Mouse (Mus musculus): ENCODE results near the gene Dab2ip.

The Dab2ip gene

DNA sequence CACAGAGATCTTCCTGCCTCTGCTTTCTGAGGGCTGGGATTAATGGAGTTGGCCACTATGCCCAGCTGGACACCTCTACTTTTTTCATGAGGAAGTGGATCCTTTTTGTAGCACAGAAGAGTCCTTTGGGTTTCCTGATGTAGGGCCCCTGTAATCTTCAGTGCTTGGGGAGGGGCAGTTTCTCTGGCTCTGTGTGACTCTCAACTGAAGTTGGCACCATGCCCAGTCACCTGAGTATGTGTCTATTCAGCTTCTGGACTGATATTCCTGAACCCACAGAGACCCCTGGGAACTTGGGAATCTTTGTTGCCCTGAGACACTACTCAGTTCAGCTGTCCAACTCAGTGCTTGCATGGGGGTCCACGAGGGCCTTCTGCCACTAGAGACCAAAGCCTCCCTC, 37.0 kb downstream of the Dab2ip start:
- DNase-seq (ENCODE audit: low read depth, low spot score) = no peak

- DNase-seq (ENCODE audit: low read depth, low spot score) = no peak
These were observed 37.7 kb downstream of the Dab2ip start for GRCm38 (mm10) chr2:35595718-35596117.

DNA sequence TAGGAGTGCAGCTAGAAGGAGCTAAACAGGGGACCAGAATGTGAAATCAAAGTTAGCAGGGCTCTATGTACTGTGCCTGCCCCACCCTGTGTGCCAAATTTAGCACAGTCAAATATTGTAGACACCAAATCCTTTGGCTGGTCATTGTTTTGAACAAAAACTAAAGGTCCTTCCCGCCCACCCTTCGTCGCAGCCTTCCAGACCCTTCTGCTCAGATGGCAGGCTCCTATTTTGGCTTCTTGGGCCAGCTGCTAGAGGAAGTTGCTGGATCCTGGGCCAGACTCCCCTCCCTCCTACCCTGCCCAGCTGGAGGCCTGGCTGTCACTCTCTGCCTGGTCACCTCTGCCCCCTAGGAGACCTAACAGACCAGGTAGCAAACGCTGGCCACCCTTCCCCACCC, 38.7 kb downstream of the Dab2ip start:
- DNase-seq (ENCODE audit: low read depth, low spot score) = no peak

DNA sequence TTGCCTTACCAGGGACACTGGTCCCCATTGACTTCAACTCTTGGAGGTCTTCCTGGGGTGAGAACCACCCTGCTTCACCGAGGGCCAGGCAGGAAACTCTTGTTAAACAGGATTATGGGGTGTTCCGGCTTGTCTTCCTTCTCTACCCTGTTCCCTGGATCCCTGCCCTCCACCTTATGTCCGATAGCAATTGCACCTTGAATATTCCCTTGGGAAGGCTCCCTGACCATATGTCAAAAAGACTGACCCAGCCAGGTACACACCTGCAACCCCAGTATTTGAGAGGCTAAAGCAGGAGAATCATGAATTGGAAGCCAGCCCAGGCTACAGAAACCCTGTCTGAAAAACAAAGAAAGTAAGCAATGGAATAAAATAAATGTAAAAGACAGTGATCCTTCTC, 40.8 kb downstream of the Dab2ip start:
- no peak for DNase-seq (ENCODE audit: low read depth, low spot score)

DNA sequence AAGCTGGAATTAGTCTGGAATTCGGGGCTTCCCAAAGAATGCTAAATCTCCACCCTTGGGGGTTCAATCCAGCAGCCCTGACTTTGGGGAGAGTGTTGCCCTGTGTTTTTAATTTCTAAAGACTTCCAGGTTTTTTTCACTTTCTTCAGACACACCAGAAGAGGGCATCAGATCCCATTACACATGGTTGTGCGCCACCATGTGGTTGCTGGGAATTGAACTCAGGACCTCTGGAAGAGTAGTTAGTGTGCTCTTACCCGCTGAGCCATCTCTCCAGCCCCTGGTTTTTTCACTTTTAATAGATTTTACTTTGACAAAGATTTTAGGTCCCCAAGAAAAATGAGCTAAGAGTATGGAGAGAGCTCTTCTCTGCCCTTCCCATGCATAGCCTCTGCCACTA, 43.6 kb downstream of the Dab2ip start:
- no peak for DNase-seq (ENCODE audit: low read depth, low spot score)

DNA sequence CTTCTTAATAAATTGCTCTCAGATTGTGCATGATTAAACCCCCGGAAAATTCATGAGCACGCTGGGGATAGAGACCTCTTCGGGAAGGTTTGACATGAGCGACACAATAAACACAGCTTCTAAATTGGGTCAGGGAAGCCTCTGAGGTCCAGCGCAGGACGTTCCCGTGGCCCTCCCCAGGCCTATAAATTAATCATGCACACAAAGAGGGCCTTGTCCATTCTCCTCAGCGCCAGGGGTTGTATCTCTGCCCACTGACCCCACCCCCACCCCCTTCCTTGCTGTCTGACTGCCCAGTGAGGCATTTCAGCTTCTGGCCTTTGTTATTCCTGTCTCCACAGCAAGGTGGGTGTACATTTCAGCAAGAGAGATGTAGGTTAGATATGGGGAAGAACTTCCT, 49.4 kb downstream of the Dab2ip start:
- DNase-seq (ENCODE audit: low read depth, low spot score) = no peak

DNA sequence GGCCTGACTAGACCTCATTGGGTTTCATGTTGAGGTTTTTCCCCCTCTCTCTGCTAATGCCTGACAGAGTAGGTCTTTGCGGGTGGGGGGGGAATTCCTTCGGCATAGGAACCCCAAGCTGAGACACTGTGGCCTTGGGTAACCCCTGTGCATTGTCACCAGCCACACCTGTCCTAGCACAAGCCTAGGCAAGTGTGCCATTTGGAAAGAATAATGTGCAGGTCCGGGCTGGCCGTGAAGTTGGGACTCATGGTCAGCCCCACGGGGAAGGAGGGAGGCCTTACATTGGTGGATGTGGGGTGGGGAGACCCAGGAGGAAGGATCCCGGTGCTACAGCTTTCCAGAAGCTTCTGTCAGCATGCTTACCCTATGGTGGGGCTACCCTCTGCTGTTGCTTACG, 50.8 kb downstream of the Dab2ip start:
- no peak for DNase-seq (ENCODE audit: low read depth, low spot score)

GRCm38 (mm10) chr2:35609317-35609716, 51.3 kb downstream of the Dab2ip start:
- DNase-seq (ENCODE audit: low read depth, low spot score) = no peak

GRCm38 (mm10) chr2:35610168-35610951, 52.3 kb downstream of the Dab2ip start:
- DNase-seq (ENCODE audit: low read depth, low spot score) = no peak

- DNase-seq (ENCODE audit: low read depth, low spot score) = no peak
These were observed 52.9 kb downstream of the Dab2ip start for GRCm38 (mm10) chr2:35610976-35611375.

DNA sequence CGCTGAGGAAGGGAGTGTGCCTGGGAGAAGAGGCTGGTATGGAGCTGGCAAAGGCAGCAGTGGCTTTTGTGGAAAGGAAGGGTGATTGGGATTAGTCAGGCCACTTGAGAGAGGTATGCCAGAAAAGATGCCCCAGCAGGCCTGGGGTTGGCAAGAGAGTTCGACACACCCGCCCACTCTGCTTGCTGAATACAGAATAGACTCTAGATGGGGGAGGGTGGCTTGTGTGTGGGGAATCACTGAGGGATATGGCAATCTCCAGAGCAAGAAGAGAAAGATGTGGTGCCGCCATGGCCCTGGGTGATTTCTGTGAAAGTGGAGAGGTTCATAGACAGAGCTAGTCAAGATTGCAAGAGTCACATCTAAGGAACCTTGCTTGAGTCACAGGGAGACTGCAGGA, 53.6 kb downstream of the Dab2ip start:
- DNase-seq (ENCODE audit: low read depth, low spot score) = no peak

- no peak for DNase-seq (ENCODE audit: low read depth, low spot score)
These were observed 54.2 kb downstream of the Dab2ip start for GRCm38 (mm10) chr2:35612297-35612696.

- DNase-seq (ENCODE audit: low read depth, low spot score) = no peak
These were observed 55.9 kb downstream of the Dab2ip start for GRCm38 (mm10) chr2:35613946-35614353.

DNA sequence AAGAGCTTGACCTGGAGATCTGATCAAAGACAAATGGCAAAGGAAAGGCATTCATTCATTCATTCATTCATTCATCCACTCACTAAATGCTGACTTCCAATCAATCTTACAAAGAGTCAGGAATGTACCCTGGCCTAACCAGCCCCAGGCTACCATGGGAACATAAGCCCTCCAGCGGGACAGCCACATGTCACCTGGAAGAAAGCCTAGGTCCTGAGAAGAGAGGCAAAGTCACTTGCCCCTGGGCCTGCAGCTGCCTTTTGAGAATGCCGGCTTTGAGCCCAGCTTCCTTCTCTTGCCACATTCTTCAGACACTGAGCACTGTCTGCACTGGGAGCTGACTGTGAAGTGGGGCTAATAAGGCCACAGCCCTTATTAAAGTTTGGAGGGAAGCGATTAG, 56.3 kb downstream of the Dab2ip start:
- DNase-seq (ENCODE audit: low read depth, low spot score) = no peak

DNA sequence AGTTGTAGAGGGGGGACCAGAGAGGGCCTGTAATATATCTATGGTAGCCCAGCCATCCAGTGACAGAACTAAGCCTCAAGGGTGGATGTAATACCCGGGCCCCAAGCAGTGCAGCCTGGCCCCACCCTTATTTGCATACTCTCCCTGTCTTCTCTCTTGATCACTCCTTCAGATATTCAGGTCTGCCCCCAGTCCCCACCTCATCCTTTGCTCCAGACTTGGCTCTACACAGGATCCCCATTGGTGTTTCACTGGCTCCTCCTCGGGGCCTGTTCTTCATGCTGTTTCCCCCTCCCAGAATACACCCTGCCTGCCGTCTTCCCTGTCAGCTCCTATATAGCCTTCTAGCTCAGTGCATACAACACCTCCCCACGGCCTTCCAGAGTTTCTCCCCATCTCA, 57.3 kb downstream of the Dab2ip start:
- no peak for DNase-seq (ENCODE audit: low read depth, low spot score)

GRCm38 (mm10) chr2:35615977-35616376, 57.9 kb downstream of the Dab2ip start:
- DNase-seq (ENCODE audit: low read depth, low spot score) = no peak

GRCm38 (mm10) chr2:35616891-35617658, 59.0 kb downstream of the Dab2ip start:
- no peak for DNase-seq (ENCODE audit: low read depth, low spot score)

- no peak for DNase-seq (ENCODE audit: low read depth, low spot score)
These were observed 60.9 kb downstream of the Dab2ip start for GRCm38 (mm10) chr2:35618981-35619380.

- no peak for DNase-seq (ENCODE audit: low read depth, low spot score)
These were observed 61.5 kb downstream of the Dab2ip start for GRCm38 (mm10) chr2:35619532-35619931.

DNA sequence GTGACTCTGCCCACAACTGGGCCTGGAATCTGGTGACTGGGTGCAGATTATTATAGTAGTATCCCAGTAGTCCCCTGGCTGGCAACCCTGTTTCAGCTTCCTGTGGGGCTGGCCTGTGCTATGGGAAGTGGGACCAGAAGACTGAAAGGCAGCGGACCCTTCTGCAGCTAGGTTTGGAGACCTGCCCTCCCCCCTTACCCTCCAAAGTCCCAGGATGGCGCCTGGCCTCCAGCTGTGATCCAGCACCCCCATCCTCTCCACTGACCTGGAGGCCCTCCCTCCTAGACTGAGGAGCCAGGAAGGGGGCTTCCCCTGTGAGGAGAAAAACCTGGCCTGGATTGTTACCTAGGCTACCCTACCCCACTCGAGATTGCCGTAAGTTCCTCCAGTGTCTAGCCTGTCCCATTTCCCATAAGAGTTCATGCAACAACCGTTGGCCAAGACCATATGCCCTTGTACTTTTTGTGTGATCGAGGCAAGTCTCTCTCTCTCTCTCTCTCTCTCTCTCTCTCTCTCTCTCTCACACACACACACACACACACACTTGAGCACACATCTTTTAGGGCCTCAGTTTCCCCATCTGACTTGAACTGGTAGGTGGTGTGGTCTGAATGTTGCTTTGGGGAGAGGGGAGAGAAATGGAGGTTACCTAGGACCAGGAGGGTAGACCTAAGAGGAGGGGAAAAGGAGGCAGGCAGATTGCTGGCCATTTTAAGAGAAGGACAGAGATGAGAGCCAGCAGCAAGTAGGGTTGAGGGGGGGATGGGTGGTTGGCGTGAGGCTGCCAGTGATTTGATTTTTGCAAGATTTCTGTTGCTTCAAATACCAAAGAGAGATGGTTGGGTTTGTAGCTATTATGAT, 62.5 kb downstream of the Dab2ip start:
- no peak for DNase-seq (ENCODE audit: low read depth, low spot score)

DNA sequence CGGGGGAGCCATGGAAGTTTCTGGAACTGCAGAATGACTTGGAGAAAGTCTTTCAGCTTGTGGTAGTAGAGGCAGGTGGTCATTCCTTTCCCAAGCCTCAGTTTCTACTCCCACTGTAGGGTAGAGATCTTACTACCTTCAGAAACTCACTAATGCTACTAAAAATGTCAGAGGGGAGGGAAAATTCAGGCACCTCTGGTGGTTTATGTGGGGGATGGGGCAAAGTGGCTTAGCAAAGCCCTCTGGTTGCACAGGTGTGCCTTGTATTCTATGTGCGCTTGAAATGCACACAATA, 63.1 kb downstream of the Dab2ip start:
- DNase-seq (ENCODE audit: low read depth, low spot score) = no peak

DNA sequence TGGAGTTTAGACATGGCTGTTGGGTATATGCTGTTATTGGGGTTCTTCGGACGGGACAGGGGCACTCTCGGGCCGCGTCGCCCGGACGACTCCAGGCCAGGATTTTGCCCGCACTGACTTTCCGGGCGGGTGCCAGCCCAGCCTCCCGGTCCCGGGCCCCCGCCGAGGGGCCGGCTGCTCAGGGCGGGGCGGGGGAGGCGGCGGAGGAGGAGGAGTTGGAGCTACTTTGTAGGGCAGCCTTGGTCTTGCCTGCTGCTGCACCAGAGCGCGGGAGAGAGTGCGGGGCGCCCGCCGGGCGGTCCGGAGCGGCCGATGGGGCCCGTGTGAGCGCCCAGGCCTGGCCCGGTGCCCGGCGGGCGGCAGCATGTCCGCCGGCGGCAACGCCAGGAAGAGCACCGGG, 63.7 kb downstream of the Dab2ip start:
- DNase-seq (ENCODE audit: low read depth, low spot score) = no peak

Measured in retina, adult 2 months (tissue).